Mouse (Mus musculus): ENCODE data around the gene Gm9857.
A peak's percentile ranks its signal among the peaks of the same experiment; 100 is the strongest.

Gm9857 gene

GRCm38 (mm10) chr3:108940001-108940633 lies at the start of gene Gm9857:
Gm9857 (minus strand) TSS chr3:108940445.
- DNase-seq (ENCODE audit: low spot score): peak; percentile 39

- no peak for DNase-seq (ENCODE audit: low spot score)
These were observed 46.9 kb upstream of the Gm9857 start for GRCm38 (mm10) chr3:108987009-108987659.

GRCm38 (mm10) chr3:108986534-108986933 lies 46.3 kb upstream of the Gm9857 start:
- no peak for DNase-seq (ENCODE audit: low spot score)

- no peak for DNase-seq (ENCODE audit: low spot score)
These were observed 43.7 kb upstream of the Gm9857 start for GRCm38 (mm10) chr3:108983989-108984388.

- DNase-seq (ENCODE audit: low spot score): no peak
These were observed 41.7 kb upstream of the Gm9857 start for GRCm38 (mm10) chr3:108981946-108982345.

- DNase-seq (ENCODE audit: low spot score): no peak
These were observed 37.2 kb upstream of the Gm9857 start for GRCm38 (mm10) chr3:108977340-108978030.

GRCm38 (mm10) chr3:108974920-108975485 lies 34.8 kb upstream of the Gm9857 start:
- no peak for DNase-seq (ENCODE audit: low spot score)

- DNase-seq (ENCODE audit: low spot score): no peak
These were observed 33.9 kb upstream of the Gm9857 start for GRCm38 (mm10) chr3:108973980-108974660.

GRCm38 (mm10) chr3:108966051-108966450 lies 25.8 kb upstream of the Gm9857 start:
- no peak for DNase-seq (ENCODE audit: low spot score)

- no peak for DNase-seq (ENCODE audit: low spot score)
These were observed 24.3 kb upstream of the Gm9857 start for GRCm38 (mm10) chr3:108964361-108965044.

GRCm38 (mm10) chr3:108963776-108964175 lies 23.5 kb upstream of the Gm9857 start:
- DNase-seq (ENCODE audit: low spot score): no peak

GRCm38 (mm10) chr3:108963278-108963677 lies 23.0 kb upstream of the Gm9857 start:
- no peak for DNase-seq (ENCODE audit: low spot score)

GRCm38 (mm10) chr3:108961655-108962054 lies 21.4 kb upstream of the Gm9857 start:
- no peak for DNase-seq (ENCODE audit: low spot score)

- DNase-seq (ENCODE audit: low spot score): peak; percentile 20
These were observed 21.0 kb upstream of the Gm9857 start for GRCm38 (mm10) chr3:108961226-108961625.

GRCm38 (mm10) chr3:108959680-108960295 lies 19.5 kb upstream of the Gm9857 start:
- DNase-seq (ENCODE audit: low spot score): no peak

GRCm38 (mm10) chr3:108957976-108958375 lies 17.7 kb upstream of the Gm9857 start:
- no peak for DNase-seq (ENCODE audit: low spot score)

GRCm38 (mm10) chr3:108940996-108941395 lies 751 bp upstream of the Gm9857 start:
- DNase-seq (ENCODE audit: low spot score): no peak

GRCm38 (mm10) chr3:108939573-108939972 lies 672 bp downstream of the Gm9857 start, which contains the start of gene Henmt1:
Henmt1 (plus strand) TSS chr3:108939873.
- DNase-seq (ENCODE audit: low spot score): no peak

- DNase-seq (ENCODE audit: low spot score): no peak
These were observed 1.6 kb downstream of the Gm9857 start for GRCm38 (mm10) chr3:108938691-108939090.

- DNase-seq (ENCODE audit: low spot score): no peak
These were observed 6.7 kb downstream of the Gm9857 start for GRCm38 (mm10) chr3:108933557-108933956.

GRCm38 (mm10) chr3:108926308-108926707 lies 13.9 kb downstream of the Gm9857 start:
- DNase-seq (ENCODE audit: low spot score): no peak
